Mouse (Mus musculus) embryonic fibroblast, embryonic 13.5 days (primary cell): Measurements from ENCODE around the gene Slc41a2. TPM values are rescaled to one million over a fixed set of nuclear protein-coding genes. Genes with fewer than 3 reads are reported as not detected.

Experiments
- H3K27ac ChIP-seq: 2 replicates; pipeline ENCODE4 v1.5.1; 2012; ENCODE audit warnings: low read length, control low read depth, inconsistent platforms; ENCODE audit not compliant: insufficient read depth
- H3K4me1 ChIP-seq: 2 replicates; pipeline ENCODE4 v1.6.1; 2011; ENCODE audit warnings: low read length; ENCODE audit not compliant: control insufficient read depth, insufficient read depth
- H3K4me3 ChIP-seq: 2 replicates; pipeline ENCODE4 v1.5.1; 2011; ENCODE audit warnings: mild to moderate bottlenecking, control low read depth, low read length; ENCODE audit not compliant: insufficient read depth
- CTCF ChIP-seq: IDR thresholded peaks from 2 replicates; pipeline ENCODE4 v1.5.1; 2011; ENCODE audit warnings: mild to moderate bottlenecking, control low read depth, low read length, moderate library complexity, borderline replicate concordance; ENCODE audit not compliant: insufficient read depth
- POLR2A ChIP-seq: IDR thresholded peaks from 2 replicates; pipeline ENCODE4 v1.6.1; 2011; ENCODE audit warnings: low read depth, mild to moderate bottlenecking, control low read depth, low read length, moderate library complexity
- polyA plus RNA-seq: library from polyadenylated mRNA; stranded (reverse); fragments of >200 nt; gene quantifications from 2 replicates; pipeline ENCODE4 v1.2.4, GENCODE M21; 2011; ENCODE audit warnings: low read depth; ENCODE audit not compliant: missing spikeins, insufficient read length

Slc41a2 gene
- polyA plus RNA-seq, 1 experiment = 10.1 TPM

DNA sequence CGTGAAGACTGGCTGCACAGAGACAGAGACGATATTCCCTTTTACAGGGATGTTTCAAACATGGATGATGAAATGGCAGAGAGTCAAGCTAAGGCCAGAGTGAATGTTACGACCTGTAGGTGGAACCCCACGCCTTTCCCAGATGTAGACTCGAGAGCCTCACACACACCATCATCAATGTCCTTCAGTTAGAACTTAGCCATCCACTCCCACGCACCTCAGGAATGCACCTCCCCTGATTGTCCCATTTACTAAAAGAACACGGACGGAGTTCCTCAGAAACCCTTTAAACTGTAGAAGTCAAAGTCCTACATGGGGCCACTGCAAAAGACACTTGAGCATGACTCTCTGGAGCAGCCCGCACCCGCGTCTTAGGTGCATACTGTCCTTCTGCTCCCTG lies 46.0 kb downstream of the Slc41a2 start:
- TF ChIP-seq CTCF (no peak), POLR2A (no peak)
- Histone ChIP-seq H3K4me1 (no peaks in the 10 kb centered on the region), H3K27ac (no peak overlapping the region), H3K4me3 (no peak overlapping the region)

DNA sequence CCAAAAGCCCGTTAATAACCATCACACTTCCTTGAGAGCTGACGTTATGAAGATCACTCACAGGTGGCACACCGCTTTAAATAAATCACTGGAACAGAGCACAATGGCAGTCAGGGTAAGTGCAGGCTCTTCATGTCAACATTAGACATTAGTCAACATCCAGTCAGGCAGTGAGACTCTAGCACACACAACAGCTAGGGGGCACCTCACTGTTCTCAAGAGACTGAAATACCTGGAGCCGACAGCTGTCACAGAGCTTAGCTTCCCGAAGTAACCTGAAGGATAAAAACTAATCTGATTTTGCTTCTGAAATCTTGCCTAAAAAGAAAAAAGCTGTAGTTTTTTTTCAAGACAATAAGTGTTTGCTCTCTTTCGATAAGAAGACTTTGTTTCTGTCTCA lies 49.9 kb downstream of the Slc41a2 start:
- H3K4me3 ChIP-seq = no peak overlapping the region
- H3K27ac ChIP-seq = no peak overlapping the region
- TF ChIP-seq POLR2A (no peak), CTCF (no peak)
- no peaks in the 10 kb centered on the region for H3K4me1 ChIP-seq

DNA sequence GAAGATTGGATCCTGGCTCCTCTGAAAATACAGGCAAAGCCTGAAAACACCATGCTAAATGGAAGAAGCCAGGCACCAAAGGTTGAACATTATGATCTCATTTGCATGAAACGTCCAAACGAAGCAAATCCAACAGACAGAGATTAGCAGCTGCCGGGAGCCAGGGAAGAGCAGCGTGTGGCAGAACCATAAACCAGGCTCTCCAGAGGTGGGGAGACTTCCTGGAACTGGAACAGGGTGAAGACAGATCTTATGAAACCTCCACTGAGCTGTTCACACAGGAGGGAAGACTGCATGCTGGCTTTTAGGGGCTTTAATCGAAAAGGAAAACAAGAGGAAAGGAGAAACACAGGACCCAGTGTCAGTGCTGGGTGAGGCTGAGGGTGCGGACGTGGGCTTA lies 51.3 kb downstream of the Slc41a2 start:
- H3K4me1 ChIP-seq = no peaks in the 10 kb centered on the region
- H3K27ac ChIP-seq = no peak overlapping the region
- no peak overlapping the region for H3K4me3 ChIP-seq
- no peak for TF ChIP-seq CTCF
- TF ChIP-seq POLR2A = no peak

DNA sequence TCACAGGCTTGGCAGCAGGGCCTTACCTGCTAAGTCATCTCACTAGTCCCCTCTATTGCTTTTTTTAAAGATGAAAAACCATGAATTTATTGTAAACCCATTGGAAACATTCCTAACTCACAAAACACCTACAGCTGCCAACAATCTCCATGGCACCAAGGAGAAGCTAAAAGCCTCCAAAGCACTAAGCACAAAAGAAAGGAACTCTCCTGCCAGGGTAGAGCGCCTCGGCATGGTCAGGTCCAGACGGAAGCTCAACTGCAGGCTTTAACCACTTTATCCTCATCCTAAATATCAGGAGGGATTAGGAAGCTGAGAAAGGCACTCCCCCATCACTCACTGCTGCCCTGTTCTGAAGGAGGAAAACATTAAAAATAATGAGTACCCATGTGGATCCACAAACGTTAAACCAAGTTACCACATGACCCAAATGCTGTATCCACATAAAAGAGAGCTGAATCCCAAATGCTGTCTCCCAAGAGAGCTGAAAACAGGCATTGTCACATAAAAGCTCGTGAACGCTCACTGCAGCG lies 51.9 kb downstream of the Slc41a2 start:
- no peaks in the 10 kb centered on the region for H3K4me1 ChIP-seq
- H3K27ac ChIP-seq = no peak overlapping the region
- TF ChIP-seq POLR2A = no peak
- no peak for TF ChIP-seq CTCF
- H3K4me3 ChIP-seq = no peak overlapping the region

DNA sequence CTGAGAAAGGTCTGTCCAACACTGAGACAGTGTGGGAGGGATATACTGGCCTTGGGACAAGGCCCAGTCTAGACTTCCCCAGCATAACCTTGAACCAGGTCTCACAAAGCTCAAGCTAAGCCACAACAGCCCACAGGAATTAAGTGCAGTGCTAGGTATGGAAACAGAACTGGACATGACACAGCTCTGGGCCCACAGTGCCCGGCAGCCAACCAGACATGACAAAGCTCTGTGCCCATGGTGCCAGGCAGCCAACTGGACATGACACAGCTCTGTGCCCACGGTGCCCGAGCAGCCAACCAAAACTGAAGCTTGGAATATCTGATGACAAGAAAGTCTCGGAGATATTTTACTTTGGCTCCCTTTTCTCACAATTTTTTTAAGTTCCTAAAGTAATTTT lies 52.8 kb downstream of the Slc41a2 start:
- H3K4me3 ChIP-seq = no peak overlapping the region
- H3K4me1 ChIP-seq = no peaks in the 10 kb centered on the region
- no peak for TF ChIP-seq POLR2A
- no peak for TF ChIP-seq CTCF
- H3K27ac ChIP-seq = no peak overlapping the region

DNA sequence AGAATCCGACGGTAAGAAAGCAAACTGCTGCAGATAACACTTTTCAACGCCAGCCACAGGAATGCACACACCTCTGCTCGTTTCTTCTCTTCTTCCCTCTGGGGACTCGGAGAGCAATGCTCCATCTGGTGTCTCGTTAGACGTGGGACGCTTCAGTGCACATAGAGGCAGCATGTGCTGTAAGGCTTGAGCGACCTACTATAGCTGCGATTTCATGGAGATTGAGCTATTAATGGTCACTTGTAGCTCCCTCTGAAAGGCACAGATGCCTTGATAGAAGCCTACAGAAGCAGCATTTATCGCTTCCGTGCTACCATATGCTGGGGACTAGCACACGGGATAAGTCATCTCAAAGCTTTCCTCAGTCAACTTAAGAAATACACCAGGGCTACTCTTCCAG lies 71.0 kb downstream of the Slc41a2 start:
- no peak overlapping the region for H3K27ac ChIP-seq
- H3K4me1 ChIP-seq = no peaks in the 10 kb centered on the region
- TF ChIP-seq CTCF (no peak), POLR2A (no peak)
- H3K4me3 ChIP-seq = no peak overlapping the region

DNA sequence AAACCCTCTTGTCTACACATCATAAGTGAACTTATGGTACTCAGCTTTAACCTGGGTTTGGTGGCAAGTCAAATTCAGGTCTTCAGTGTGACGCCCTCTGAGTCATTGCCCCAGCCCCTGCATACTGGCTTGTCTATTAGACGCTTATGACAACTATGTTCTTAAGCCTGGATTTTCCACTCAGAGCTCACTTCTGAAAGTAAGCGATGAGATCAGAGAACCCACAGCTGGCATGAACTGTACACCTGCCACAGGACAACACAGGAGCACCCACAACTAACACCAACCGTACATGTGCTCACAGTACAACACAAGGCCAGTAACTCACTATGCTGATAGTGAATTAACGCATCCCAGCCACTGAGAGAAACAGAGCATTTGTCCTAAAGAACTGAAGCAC lies 71.4 kb downstream of the Slc41a2 start:
- no peak overlapping the region for H3K27ac ChIP-seq
- no peak overlapping the region for H3K4me3 ChIP-seq
- no peaks in the 10 kb centered on the region for H3K4me1 ChIP-seq
- TF ChIP-seq POLR2A (no peak), CTCF (no peak)

DNA sequence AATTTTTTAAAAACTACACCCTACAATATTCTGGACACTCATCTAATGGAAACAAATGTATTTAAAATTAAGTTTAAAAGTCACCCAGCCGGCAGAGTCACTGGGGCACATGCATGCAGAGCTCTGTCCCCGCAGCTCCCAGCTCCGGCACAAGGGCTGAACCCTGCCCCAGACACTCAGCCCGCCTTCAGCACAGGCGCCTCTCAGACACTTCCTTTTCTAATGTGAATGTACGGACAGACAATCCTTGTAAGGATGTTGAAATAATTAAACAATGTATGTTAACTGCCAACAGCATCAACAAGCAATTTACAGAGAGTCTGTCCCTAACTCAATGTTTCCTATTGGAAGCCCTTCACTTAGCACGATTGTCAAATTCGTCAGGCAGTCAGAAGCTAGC lies 73.0 kb downstream of the Slc41a2 start:
- TF ChIP-seq CTCF (no peak), POLR2A (no peak)
- H3K4me3 ChIP-seq = no peak overlapping the region
- H3K4me1 ChIP-seq = no peaks in the 10 kb centered on the region

DNA sequence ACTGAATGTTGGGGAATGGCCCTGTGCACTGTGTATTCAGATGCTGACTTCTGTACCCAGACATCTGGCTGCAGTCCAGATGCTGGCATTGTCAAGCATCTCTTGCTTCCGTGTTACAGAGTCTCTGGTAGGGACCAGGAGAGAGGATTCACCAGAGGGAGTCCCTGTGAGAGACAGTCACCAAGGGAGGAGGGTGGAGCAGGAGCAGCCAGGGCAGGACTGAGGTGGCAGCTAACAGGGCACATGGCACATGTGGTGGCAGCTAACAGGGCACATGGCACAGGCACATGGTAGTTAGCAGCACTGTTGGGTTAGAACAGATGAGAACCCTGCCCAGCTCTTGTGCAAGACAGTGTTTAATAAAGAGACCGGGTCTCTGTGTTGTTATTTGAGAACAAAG lies 73.6 kb downstream of the Slc41a2 start:
- H3K27ac ChIP-seq = no peak overlapping the region
- H3K4me1 ChIP-seq = no peaks in the 10 kb centered on the region
- no peak for TF ChIP-seq POLR2A
- TF ChIP-seq CTCF = no peak
- no peak overlapping the region for H3K4me3 ChIP-seq

More for the DNA sequence above, 73.0 kb downstream of the Slc41a2 start:
- no peak overlapping the region for H3K27ac ChIP-seq

DNA sequence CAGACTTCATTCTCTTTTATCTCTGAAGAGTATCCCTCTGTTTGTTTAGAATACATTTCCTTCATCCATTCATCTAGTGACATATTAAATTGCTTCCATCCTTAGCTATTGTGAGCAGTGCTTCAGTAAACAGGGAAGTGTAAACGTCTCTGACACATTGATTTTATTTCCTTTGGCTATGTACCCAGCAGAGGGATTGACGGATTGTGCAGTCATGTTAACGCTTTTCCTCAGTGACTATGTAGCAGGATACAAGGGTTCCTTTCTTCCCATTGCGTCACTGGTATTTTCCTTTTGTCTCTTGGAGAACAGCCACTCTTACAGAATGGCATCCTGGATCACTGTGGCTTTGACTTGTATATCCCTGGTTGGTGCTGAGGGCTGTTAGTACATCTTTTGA lies 76.4 kb downstream of the Slc41a2 start:
- H3K4me1 ChIP-seq = no peaks in the 10 kb centered on the region
- no peak overlapping the region for H3K27ac ChIP-seq
- H3K4me3 ChIP-seq = no peak overlapping the region
- TF ChIP-seq POLR2A (no peak), CTCF (no peak)

DNA sequence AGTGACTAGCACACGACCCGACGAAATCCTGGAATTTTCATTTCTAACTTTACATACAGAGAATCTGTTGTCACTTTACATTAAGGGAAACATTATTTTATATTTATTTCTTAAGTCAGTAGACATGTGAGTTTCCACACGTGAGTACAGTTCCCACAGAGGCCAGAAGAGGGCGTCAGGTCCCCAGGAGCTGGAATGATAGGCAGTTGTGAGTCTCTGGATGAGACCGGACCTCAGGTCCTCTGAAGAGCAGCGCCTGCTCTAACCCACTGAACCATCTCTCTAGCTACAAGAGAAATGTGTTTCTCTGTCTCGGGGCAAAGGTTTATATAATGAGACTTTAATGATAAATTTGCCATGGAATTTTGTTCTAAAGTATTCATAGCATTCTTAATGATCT lies 86.3 kb downstream of the Slc41a2 start:
- Histone ChIP-seq H3K4me1 (no peaks in the 10 kb centered on the region), H3K27ac (no peak overlapping the region), H3K4me3 (no peak overlapping the region)
- TF ChIP-seq CTCF (no peak; the same call in 1 of the 2 replicates), POLR2A (no peak)
